Mouse (Mus musculus): Measurements from ENCODE around the gene Gpr19.

The Gpr19 gene

GRCm38 (mm10) chr6:134846308-134846707 is 52.1 kb downstream of the Gpr19 start:
- DNase-seq: no peak

GRCm38 (mm10) chr6:134845726-134846125 is 52.7 kb downstream of the Gpr19 start:
- no peak for DNase-seq

- no peak for DNase-seq
These were observed 58.0 kb downstream of the Gpr19 start for GRCm38 (mm10) chr6:134840346-134840745.

GRCm38 (mm10) chr6:134838111-134838510 is 60.3 kb downstream of the Gpr19 start:
- no peak for DNase-seq

GRCm38 (mm10) chr6:134834585-134835251 is 63.7 kb downstream of the Gpr19 start:
- DNase-seq: no peak

- DNase-seq: peak in 1 of 2 experiments; percentile 14
These were observed 67.6 kb downstream of the Gpr19 start for GRCm38 (mm10) chr6:134830776-134831175.

- peak; percentile 100 for DNase-seq
These were observed 68.3 kb downstream of the Gpr19 start, which contains the start of gene Crebl2 for GRCm38 (mm10) chr6:134829786-134830700. Gene Crebl2, plus strand, starts transcription at chr6:134830154.

- DNase-seq: peak; percentile 28 to 31
These were observed 75.5 kb downstream of the Gpr19 start for GRCm38 (mm10) chr6:134822844-134823243.

GRCm38 (mm10) chr6:134820411-134820810 is 78.0 kb downstream of the Gpr19 start:
- no peak for DNase-seq

GRCm38 (mm10) chr6:134819741-134820140 is 78.6 kb downstream of the Gpr19 start:
- no peak for DNase-seq
